Mouse (Mus musculus) hindbrain, embryonic 12.5 days (tissue): Measurements from ENCODE around the gene Krtap3-1. TPM values are rescaled to one million over a fixed set of nuclear protein-coding genes. Genes with fewer than 3 reads are reported as not detected.

Experiments
- ATAC-seq: fragments of 200-750 bp; cut with Nextera tagmentation; 2 replicates; pipeline ENCODE4 v1.8.0; 2017; ENCODE audit warnings: moderate TSS enrichment; ENCODE audit not compliant: low FRiP score
- H3K27ac ChIP-seq: fragments of 300-500 bp; sonication (generic); 2 replicates; pipeline ENCODE4 v1.5.1; 2016; ENCODE audit warnings: mild to moderate bottlenecking
- H3K27me3 ChIP-seq: fragments of 300-500 bp; sonication (generic); 2 replicates; pipeline ENCODE4 v1.6.1; 2016; ENCODE audit warnings: mild to moderate bottlenecking
- H3K36me3 ChIP-seq: fragments of 300-500 bp; sonication (generic); 2 replicates; pipeline ENCODE4 v1.6.1; 2016; ENCODE audit warnings: mild to moderate bottlenecking
- H3K4me1 ChIP-seq: fragments of 300-500 bp; sonication (generic); 2 replicates; pipeline ENCODE4 v1.6.1; 2016
- H3K4me2 ChIP-seq: fragments of 300-500 bp; sonication (generic); replicated peaks from 2 replicates; pipeline ENCODE4 v1.6.1; 2016; ENCODE audit warnings: mild to moderate bottlenecking
- H3K4me3 ChIP-seq: fragments of 300-500 bp; sonication (generic); 2 replicates; pipeline ENCODE4 v1.5.1; 2016; ENCODE audit warnings: mild to moderate bottlenecking
- H3K9ac ChIP-seq: fragments of 300-500 bp; sonication (generic); 2 replicates; pipeline ENCODE4 v1.6.1; 2016; ENCODE audit warnings: mild to moderate bottlenecking, moderate library complexity
- H3K9me3 ChIP-seq: fragments of 300-500 bp; sonication (generic); replicated peaks from 2 replicates; pipeline ENCODE4 v1.6.1; 2016; ENCODE audit warnings: mild to moderate bottlenecking
- WGBS: fragments of 180-500 bp; shearing (Covaris S2); methylation state at CpG from one replicate; pipeline ENCODE4 v1.1.7; 2016; 5-methylcytosine and 5-hydroxymethylcytosine counted together
- polyA plus RNA-seq: library from polyadenylated mRNA; unstranded; fragments of >200 nt; fragmentation: Nextera tagmentation; extraction: Ambion mirVana; gene quantifications from 2 replicates; pipeline ENCODE4 v1.2.1, GENCODE M21; 2016

Gene Krtap3-1
- polyA plus RNA-seq, 1 experiment from 2014 or later = not detected

- H3K4me3 ChIP-seq = no peak overlapping the region
- no peaks in the 10 kb centered on the region for H3K9me3 ChIP-seq
- 43% methylated on average over 4 of the region's 4 CpGs for WGBS
- no peak for ATAC-seq
- no peaks in the 10 kb centered on the region for H3K27me3 ChIP-seq
- no peaks in the 10 kb centered on the region for H3K4me1 ChIP-seq
- no peak overlapping the region for H3K27ac ChIP-seq
- H3K9ac ChIP-seq = no peak overlapping the region
- no peak overlapping the region for H3K4me2 ChIP-seq
- H3K36me3 ChIP-seq = no peaks in the 10 kb centered on the region
Observed at GRCm38 (mm10) chr11:99573164-99573563, 6.7 kb upstream of the Krtap3-1 start.

- no peak overlapping the region for H3K27ac ChIP-seq
- no peak for ATAC-seq
- no peak overlapping the region for H3K4me3 ChIP-seq
- H3K4me1 ChIP-seq = no peaks in the 10 kb centered on the region
- no peaks in the 10 kb centered on the region for H3K36me3 ChIP-seq
- WGBS = 82% methylated on average over 6 of the region's 6 CpGs
- no peaks in the 10 kb centered on the region for H3K27me3 ChIP-seq
- H3K9me3 ChIP-seq = no peaks in the 10 kb centered on the region
- no peak overlapping the region for H3K9ac ChIP-seq
- H3K4me2 ChIP-seq = no peak overlapping the region
Observed at GRCm38 (mm10) chr11:99562580-99562979, 3.9 kb downstream of the Krtap3-1 start.

GRCm38 (mm10) chr11:99559366-99559765, 7.1 kb downstream of the Krtap3-1 start, which contains the start of gene Gm11939:
Gene Gm11939, minus strand, starts transcription at chr11:99559466.
- WGBS = 93% methylated on average over 9 of the region's 9 CpGs
- no peaks in the 10 kb centered on the region for H3K27me3 ChIP-seq
- H3K4me2 ChIP-seq = no peak within 1 kb of the TSS
- H3K9me3 ChIP-seq = no peaks in the 10 kb centered on the region
- no peaks in the 10 kb centered on the region for H3K36me3 ChIP-seq
- no peak within 1 kb of the TSS for H3K4me3 ChIP-seq
- no peak within 1 kb of the TSS for H3K27ac ChIP-seq
- H3K4me1 ChIP-seq = no peaks in the 10 kb centered on the region
- H3K9ac ChIP-seq = no peak within 1 kb of the TSS
- no peak for ATAC-seq

- 79% methylated on average over 3 of the region's 3 CpGs for whole genome bisulfite sequencing
- H3K4me1 ChIP-seq = no peaks in the 10 kb centered on the region
- H3K27me3 ChIP-seq = no peaks in the 10 kb centered on the region
- no peak overlapping the region for H3K4me3 ChIP-seq
- H3K27ac ChIP-seq = no peak overlapping the region
- no peaks in the 10 kb centered on the region for H3K9me3 ChIP-seq
- H3K4me2 ChIP-seq = no peak overlapping the region
- ATAC-seq = no peak
- H3K36me3 ChIP-seq = no peaks in the 10 kb centered on the region
- no peak overlapping the region for H3K9ac ChIP-seq
Observed at GRCm38 (mm10) chr11:99557976-99558745, 8.3 kb downstream of the Krtap3-1 start.

GRCm38 (mm10) chr11:99556753-99557152, 9.7 kb downstream of the Krtap3-1 start, which contains the start of gene Krtap3-2:
Gene Krtap3-2, minus strand, starts transcription at chr11:99556853.
- Histone ChIP-seq H3K27ac (no peak within 1 kb of the TSS), H3K4me3 (no peak within 1 kb of the TSS), H3K4me2 (no peak within 1 kb of the TSS), H3K27me3 (no peaks in the 10 kb centered on the region), H3K9ac (no peak within 1 kb of the TSS), H3K36me3 (no peaks in the 10 kb centered on the region), H3K4me1 (no peaks in the 10 kb centered on the region), H3K9me3 (no peaks in the 10 kb centered on the region)
- 82% methylated on average over 2 of the region's 2 CpGs for WGBS
- no peak for ATAC-seq

- H3K9ac ChIP-seq = no peak overlapping the region
- no peak for ATAC-seq
- 84% methylated on average over 2 of the region's 2 CpGs for WGBS
- H3K4me3 ChIP-seq = no peak overlapping the region
- H3K27ac ChIP-seq = no peak overlapping the region
- H3K4me1 ChIP-seq = no peaks in the 10 kb centered on the region
- no peaks in the 10 kb centered on the region for H3K9me3 ChIP-seq
- no peaks in the 10 kb centered on the region for H3K36me3 ChIP-seq
- H3K27me3 ChIP-seq = no peaks in the 10 kb centered on the region
- no peak overlapping the region for H3K4me2 ChIP-seq
Observed at GRCm38 (mm10) chr11:99556195-99556594, 10.2 kb downstream of the Krtap3-1 start.

- no peak for ATAC-seq
- Histone ChIP-seq H3K36me3 (no peaks in the 10 kb centered on the region), H3K27ac (no peak within 1 kb of the TSS), H3K4me2 (no peak within 1 kb of the TSS), H3K9me3 (no peaks in the 10 kb centered on the region), H3K4me3 (no peak within 1 kb of the TSS), H3K9ac (no peak within 1 kb of the TSS), H3K4me1 (no peaks in the 10 kb centered on the region), H3K27me3 (no peaks in the 10 kb centered on the region)
- WGBS = 74% methylated on average over 4 of the region's 4 CpGs
Observed at GRCm38 (mm10) chr11:99550765-99551164, 15.7 kb downstream of the Krtap3-1 start, which contains the start of gene Krtap3-3. Gene Krtap3-3, minus strand, starts transcription at chr11:99550865.

- Histone ChIP-seq H3K9me3 (no peaks in the 10 kb centered on the region), H3K4me3 (no peak overlapping the region), H3K36me3 (no peaks in the 10 kb centered on the region), H3K4me2 (no peak overlapping the region), H3K27ac (no peak overlapping the region), H3K27me3 (no peaks in the 10 kb centered on the region), H3K9ac (no peak overlapping the region), H3K4me1 (no peaks in the 10 kb centered on the region)
- ATAC-seq = no peak
Observed at GRCm38 (mm10) chr11:99547892-99548291, 18.5 kb downstream of the Krtap3-1 start.

- no peak overlapping the region for H3K4me3 ChIP-seq
- WGBS = 63% methylated on average over 9 of the region's 9 CpGs
- H3K27me3 ChIP-seq = no peaks in the 10 kb centered on the region
- H3K27ac ChIP-seq = no peak overlapping the region
- no peaks in the 10 kb centered on the region for H3K4me1 ChIP-seq
- no peak for ATAC-seq
- H3K4me2 ChIP-seq = no peak overlapping the region; the same call in 1 of the 2 replicates
- H3K9me3 ChIP-seq = no peaks in the 10 kb centered on the region
- no peaks in the 10 kb centered on the region for H3K36me3 ChIP-seq
- no peak overlapping the region for H3K9ac ChIP-seq
Observed at GRCm38 (mm10) chr11:99539721-99540120, 26.7 kb downstream of the Krtap3-1 start.

GRCm38 (mm10) chr11:99521288-99521860, 45.1 kb downstream of the Krtap3-1 start, which contains the start of gene Krt39:
Gene Krt39, minus strand, starts transcription at chr11:99521338.
- no peaks in the 10 kb centered on the region for H3K4me1 ChIP-seq
- no peak for ATAC-seq
- no peak within 1 kb of the TSS for H3K9ac ChIP-seq
- no peak within 1 kb of the TSS for H3K4me2 ChIP-seq
- H3K27ac ChIP-seq = no peak within 1 kb of the TSS
- whole genome bisulfite sequencing = 89% methylated on average over 13 of the region's 13 CpGs
- no peaks in the 10 kb centered on the region for H3K27me3 ChIP-seq
- H3K4me3 ChIP-seq = no peak within 1 kb of the TSS
- no peaks in the 10 kb centered on the region for H3K9me3 ChIP-seq
- no peaks in the 10 kb centered on the region for H3K36me3 ChIP-seq
